8 mouse cellular contexts compared by ENCODE assay signal in the genomic region with DNA sequence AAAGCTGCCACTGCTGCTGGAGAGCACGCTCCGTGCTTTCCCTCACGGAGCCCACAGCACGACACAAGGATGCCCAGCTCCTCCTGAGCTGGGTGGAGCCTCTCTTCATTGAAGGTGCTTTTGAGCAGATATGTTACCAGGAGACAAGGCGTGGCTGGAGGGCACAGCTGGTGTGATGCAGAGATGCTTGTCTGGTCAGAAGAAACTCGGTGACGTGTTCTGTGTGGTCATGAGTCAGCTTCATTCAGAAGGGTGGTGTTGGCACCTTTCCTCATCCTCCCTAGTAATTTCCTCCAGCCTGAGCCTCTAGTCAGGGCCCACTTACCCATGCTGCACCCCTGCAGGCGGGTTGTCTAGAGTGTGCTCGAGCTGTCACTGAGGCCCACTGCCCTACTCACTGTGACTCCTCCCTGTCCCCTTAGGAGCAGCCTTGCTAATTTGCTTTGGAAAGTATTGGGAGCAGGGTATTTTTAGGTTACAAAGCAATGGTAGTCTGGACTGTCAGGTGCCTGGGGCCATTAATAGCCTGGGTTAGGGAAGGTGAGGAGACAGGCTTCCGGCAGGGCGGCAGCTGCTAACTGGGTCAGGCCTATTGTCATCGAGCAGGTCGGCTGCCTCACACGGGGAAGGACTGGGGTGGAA. TPM values are rescaled to one million over a fixed set of nuclear protein-coding genes. Genes with fewer than 3 reads are reported as not detected.
DNase-seq lines count a peak whose midpoint lies in the region; ATAC-seq and TF ChIP-seq lines count a peak whose summit lies in the region.

No protein-coding gene starts in this region.

- no peak overlapping the region for H3K9ac ChIP-seq in kidney, embryonic 15.5 days
- H3K9ac ChIP-seq in liver, embryonic 11.5 days (ENCODE audit: low read depth, low read length): no peak overlapping the region
- no peak overlapping the region for H3K9ac ChIP-seq in stomach, embryonic 16.5 days (ENCODE audit: low read length)

- TF ChIP-seq POLR2A in kidney, adult 2 months (IDR thresholded peaks at IDR 0.05; ENCODE audit: low read depth, low read length): no peak

- peaks cover 6% of the 10 kb centered on the region; the same call in 1 of the 2 replicates for H3K36me3 ChIP-seq in kidney, embryonic 15.5 days
- no peaks in the 10 kb centered on the region for H3K36me3 ChIP-seq in kidney, adult 2 months (ENCODE audit: control insufficient read depth, insufficient read depth, low read length)
- H3K36me3 ChIP-seq in liver, embryonic 11.5 days (ENCODE audit: control insufficient read depth, insufficient read depth, low read length): no peaks in the 10 kb centered on the region
- H3K36me3 ChIP-seq in stomach, embryonic 16.5 days (ENCODE audit: control insufficient read depth, insufficient read depth, low read length): no peaks in the 10 kb centered on the region

- H3K4me1 ChIP-seq in kidney, embryonic 15.5 days: no peaks in the 10 kb centered on the region
- H3K4me1 ChIP-seq in kidney, adult 2 months (ENCODE audit: control insufficient read depth, insufficient read depth, low read length): no peaks in the 10 kb centered on the region
- H3K4me1 ChIP-seq in liver, embryonic 11.5 days (replicated peaks; ENCODE audit: control insufficient read depth, insufficient read depth, low read length): peaks cover 11% of the 10 kb centered on the region
- H3K4me1 ChIP-seq in stomach, embryonic 16.5 days (ENCODE audit: control insufficient read depth, insufficient read depth, low read length): 0 out of 2 replicates have a peak, but pooled peaks cover 3% of the 10 kb centered on the region

- TF ChIP-seq CTCF in kidney, adult 2 months (conservative IDR thresholded peaks at IDR 0.05; ENCODE audit: insufficient read depth, insufficient read length, low read depth, low read length): no peak

- H3K4me2 ChIP-seq in kidney, embryonic 15.5 days: no peak overlapping the region
- H3K4me2 ChIP-seq in liver, embryonic 11.5 days: no peak overlapping the region
- H3K4me2 ChIP-seq in stomach, embryonic 16.5 days (ENCODE audit: low read depth, low read length): no peak overlapping the region

- no peaks in the 10 kb centered on the region for H3K9me3 ChIP-seq in kidney, embryonic 15.5 days (replicated peaks)
- H3K9me3 ChIP-seq in liver, embryonic 11.5 days (ENCODE audit: control insufficient read depth, low read length): no peaks in the 10 kb centered on the region
- H3K9me3 ChIP-seq in stomach, embryonic 16.5 days (replicated peaks; ENCODE audit: control insufficient read depth, low read length): no peaks in the 10 kb centered on the region

- no peak overlapping the region for H3K27ac ChIP-seq in kidney, embryonic 15.5 days
- no peak overlapping the region for H3K27ac ChIP-seq in kidney, adult 2 months (ENCODE audit: insufficient read depth, low read depth, low read length)
- no peak overlapping the region for H3K27ac ChIP-seq in liver, embryonic 11.5 days (ENCODE audit: low read depth, low read length)
- H3K27ac ChIP-seq in stomach, embryonic 16.5 days (ENCODE audit: low read length): 0 out of 2 replicates have a peak overlapping the region, but pooled peaks have one; percentile 6

- no peak for DNase-seq in kidney, adult 2 months
- DNase-seq in adrenal gland, postnatal 14 days: peak; percentile 54
- DNase-seq in heart, adult 11 months: peak; percentile 98
- no peak for DNase-seq in liver, embryonic 11.5 days (ENCODE audit: low spot score)
- no peak for DNase-seq in embryo, embryonic 10 days (ENCODE audit: low spot score)
- no peak for DNase-seq in ovary, postnatal 14 days (ENCODE audit: low spot score)

- ATAC-seq in kidney, embryonic 15.5 days (replicated peaks; ENCODE audit: low FRiP score): 0 out of 2 replicates have a peak, but pooled peaks have one; percentile 43
- peak; percentile 84 for ATAC-seq in liver, embryonic 11.5 days (replicated peaks; ENCODE audit: low FRiP score)
- ATAC-seq in stomach, embryonic 16.5 days (ENCODE audit: insufficient read depth, low FRiP score): peak; percentile 76

- 85% methylated on average over 14 of the region's 14 CpGs for WGBS in kidney, embryonic 15.5 days
- WGBS in kidney, adult 2 months: 83% methylated on average over 14 of the region's 14 CpGs
- WGBS in liver, embryonic 11.5 days: 74% methylated on average over 14 of the region's 14 CpGs
- 82% methylated on average over 14 of the region's 14 CpGs for WGBS in stomach, embryonic 16.5 days

- no peaks in the 10 kb centered on the region for H3K27me3 ChIP-seq in kidney, embryonic 15.5 days
- no peaks in the 10 kb centered on the region for H3K27me3 ChIP-seq in kidney, adult 2 months (replicated peaks; ENCODE audit: control insufficient read depth, insufficient read depth, low read length)
- no peaks in the 10 kb centered on the region for H3K27me3 ChIP-seq in liver, embryonic 11.5 days (replicated peaks; ENCODE audit: control insufficient read depth, insufficient read depth, low read length)
- H3K27me3 ChIP-seq in stomach, embryonic 16.5 days (ENCODE audit: control insufficient read depth, insufficient read depth, low read length): no peaks in the 10 kb centered on the region

- no peak overlapping the region for H3K4me3 ChIP-seq in kidney, embryonic 15.5 days (replicated peaks)
- no peak overlapping the region for H3K4me3 ChIP-seq in kidney, adult 2 months (ENCODE audit: insufficient read depth, low read depth, low read length)
- H3K4me3 ChIP-seq in liver, embryonic 11.5 days (ENCODE audit: low read depth, low read length): no peak overlapping the region
- H3K4me3 ChIP-seq in stomach, embryonic 16.5 days (replicated peaks; ENCODE audit: low read length): no peak overlapping the region

RNA-seq across cellular contexts. Expression of a gene that starts 33.8 kb away (rescaled TPM):
- 459 and 494 TPM in 2 replicates for polyA plus RNA-seq in kidney, embryonic 15.5 days (2015; fragmentation: Nextera tagmentation; extraction: Ambion mirVana)
- 259 and 277 TPM in 2 replicates for polyA plus RNA-seq in kidney, adult 2 months (2012; rRNA removed)
- 343 and 359 TPM in 2 replicates for total RNA-seq in adrenal gland, postnatal 14 days (2021)
- polyA plus RNA-seq in liver, embryonic 11.5 days (2014; fragmentation: Nextera tagmentation; extraction: Ambion mirVana): 352 and 370 TPM in 2 replicates
- 195 and 223 TPM in 2 replicates for polyA plus RNA-seq in stomach, embryonic 16.5 days (2015; fragmentation: Nextera tagmentation; extraction: Ambion mirVana)

Comparison
In these comparisons a context has a peak if more than half of its experiments do, and no peak if none do; other contexts are left out.
1. DNase-seq: peak in adrenal gland, postnatal 14 days (single experiment) and heart, adult 11 months (single experiment); none in kidney, adult 2 months (single experiment), liver, embryonic 11.5 days (single experiment), embryo, embryonic 10 days (single experiment) and ovary, postnatal 14 days (single experiment).
2. Peak in every context shown above with its lines, with median percentiles within 50 percentile points of each other: ATAC-seq.